Mouse (Mus musculus): ENCODE measurements at regions not wholly inside any gene's neighbourhood (a gene's known extent, or its start where the extent isn't known, plus 50 kb on each side); places are given as distances from the start of the nearest gene placed in this dataset.

DNA sequence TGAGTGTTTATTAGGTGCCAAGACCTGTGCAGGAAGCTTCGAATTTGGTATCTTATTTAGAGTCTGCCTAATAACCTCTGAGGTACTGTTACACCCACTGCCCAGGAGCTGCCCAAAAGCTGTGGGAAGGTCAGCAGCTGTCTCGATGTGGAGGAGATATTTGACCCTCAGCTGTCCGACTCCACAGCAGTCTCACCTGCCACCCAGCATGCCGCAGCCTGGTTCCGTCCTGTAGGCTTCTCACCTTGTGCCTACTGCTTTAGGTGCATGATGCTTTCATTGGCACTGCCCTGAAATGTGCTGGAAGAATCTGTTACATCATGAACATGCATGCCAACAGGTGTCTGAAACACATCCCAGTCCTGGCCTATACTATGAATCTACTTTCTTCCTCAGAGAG is 444.9 kb upstream of the Gm765 start:
- no peaks in the 10 kb centered on the region for H3K36me3 ChIP-seq (ENCODE audit: control insufficient read depth, insufficient read depth, low read length)
- H3K27me3 ChIP-seq (ENCODE audit: control insufficient read depth, insufficient read depth, low read length), result no peaks in the 10 kb centered on the region
- H3K27ac ChIP-seq (ENCODE audit: low read depth, low read length), result no peak overlapping the region
- 83% methylated on average over 5 of the region's 5 CpGs for WGBS
- H3K4me3 ChIP-seq (ENCODE audit: low read depth, low read length), result no peak overlapping the region
- no peak overlapping the region for H3K9ac ChIP-seq (ENCODE audit: low read length)
- no peak overlapping the region for H3K4me2 ChIP-seq (ENCODE audit: low read depth)
- no peak for DNase-seq (ENCODE audit: low spot score)
- ATAC-seq (ENCODE audit: insufficient read depth, low FRiP score, low TSS enrichment), result no peak
- no peaks in the 10 kb centered on the region for H3K9me3 ChIP-seq (ENCODE audit: control insufficient read depth, low read length)
- H3K4me1 ChIP-seq (ENCODE audit: control insufficient read depth, insufficient read depth, low read length), result no peaks in the 10 kb centered on the region

DNA sequence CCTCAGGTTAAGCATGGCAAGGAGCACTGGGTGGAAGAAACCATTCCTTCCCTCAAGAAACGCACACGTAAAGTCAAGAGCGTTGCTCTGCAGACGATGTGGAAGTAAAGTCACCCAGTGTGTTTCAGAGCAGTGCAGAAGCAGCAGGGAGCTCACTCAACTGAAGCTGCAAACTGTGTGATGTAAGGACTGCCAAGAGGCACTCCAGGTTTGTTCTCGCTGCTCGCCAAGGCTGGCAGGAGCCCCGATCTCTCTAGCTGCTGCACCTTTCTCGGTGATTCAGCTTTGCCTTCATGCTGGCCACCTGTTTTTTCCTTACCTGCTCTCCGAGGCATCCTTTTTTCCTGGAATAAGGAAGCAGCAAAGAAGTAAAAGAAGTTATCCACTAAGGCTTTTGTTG is 439.5 kb upstream of the Gm765 start:
- WGBS, result 86% methylated on average over 9 of the region's 9 CpGs
- ATAC-seq (ENCODE audit: insufficient read depth, low FRiP score, low TSS enrichment), result no peak
- Histone ChIP-seq H3K27me3 (ENCODE audit: control insufficient read depth, insufficient read depth, low read length) (no peaks in the 10 kb centered on the region), H3K36me3 (ENCODE audit: control insufficient read depth, insufficient read depth, low read length) (no peaks in the 10 kb centered on the region), H3K9me3 (ENCODE audit: control insufficient read depth, low read length) (no peaks in the 10 kb centered on the region), H3K4me3 (ENCODE audit: low read depth, low read length) (no peak overlapping the region), H3K27ac (ENCODE audit: low read depth, low read length) (no peak overlapping the region), H3K9ac (ENCODE audit: low read length) (no peak overlapping the region), H3K4me2 (ENCODE audit: low read depth) (no peak overlapping the region), H3K4me1 (ENCODE audit: control insufficient read depth, insufficient read depth, low read length) (no peaks in the 10 kb centered on the region)
- DNase-seq (ENCODE audit: low spot score), result no peak

DNA sequence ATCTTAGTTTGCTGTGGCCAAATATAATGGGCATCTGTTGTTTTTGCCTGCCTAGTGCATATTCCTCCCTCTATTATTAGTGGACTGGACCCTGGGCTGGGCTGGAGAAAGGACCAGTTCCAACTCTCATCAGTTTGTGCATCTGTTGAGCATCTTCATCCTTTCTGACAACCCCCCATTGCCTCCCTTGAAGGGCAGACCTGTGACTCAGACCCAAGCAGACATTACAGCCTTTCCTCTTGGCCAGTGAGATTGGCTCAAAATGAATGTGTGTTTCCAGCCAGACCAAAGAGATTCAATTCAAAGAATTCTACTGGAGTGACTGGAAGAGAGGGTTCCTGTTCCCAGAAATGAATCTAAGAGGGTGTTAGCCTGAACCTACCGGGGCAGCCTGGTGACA is 433.2 kb upstream of the Gm765 start:
- H3K36me3 ChIP-seq (ENCODE audit: control insufficient read depth, insufficient read depth, low read length), result no peaks in the 10 kb centered on the region
- H3K4me1 ChIP-seq (ENCODE audit: control insufficient read depth, insufficient read depth, low read length), result no peaks in the 10 kb centered on the region
- no peak for ATAC-seq (ENCODE audit: insufficient read depth, low FRiP score, low TSS enrichment)
- no peak overlapping the region for H3K27ac ChIP-seq (ENCODE audit: low read depth, low read length)
- H3K9ac ChIP-seq (ENCODE audit: low read length), result no peak overlapping the region
- H3K4me3 ChIP-seq (ENCODE audit: low read depth, low read length), result no peak overlapping the region
- no peak for DNase-seq (ENCODE audit: low spot score)
- no peaks in the 10 kb centered on the region for H3K9me3 ChIP-seq (ENCODE audit: control insufficient read depth, low read length)
- 87% methylated on average over 1 of the region's 1 CpGs for WGBS
- H3K27me3 ChIP-seq (ENCODE audit: control insufficient read depth, insufficient read depth, low read length), result no peaks in the 10 kb centered on the region
- no peak overlapping the region for H3K4me2 ChIP-seq (ENCODE audit: low read depth)

DNA sequence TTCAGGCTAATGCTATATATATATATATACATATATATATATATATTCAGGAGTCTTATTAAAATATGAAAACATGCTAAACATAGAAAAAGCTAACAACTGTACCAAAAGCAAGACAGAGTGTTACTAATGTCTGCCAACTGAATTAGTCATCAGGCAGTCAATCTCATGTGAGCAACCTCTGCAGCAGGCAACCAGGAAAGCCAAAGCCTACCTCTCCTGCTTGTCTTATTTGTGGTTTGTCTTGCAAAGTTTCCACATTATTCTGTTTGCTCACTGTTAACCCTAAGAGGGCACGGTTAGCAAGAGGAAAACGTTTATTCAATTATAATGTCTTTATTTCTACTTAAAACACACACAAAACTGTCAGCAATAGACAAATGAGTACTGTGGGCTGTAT is 427.4 kb upstream of the Gm765 start:
- H3K4me2 ChIP-seq (ENCODE audit: low read depth), result no peak overlapping the region
- H3K4me1 ChIP-seq (ENCODE audit: control insufficient read depth, insufficient read depth, low read length), result no peaks in the 10 kb centered on the region
- no peak for ATAC-seq (ENCODE audit: insufficient read depth, low FRiP score, low TSS enrichment)
- H3K9ac ChIP-seq (ENCODE audit: low read length), result no peak overlapping the region
- WGBS, result 88% methylated on average over 2 of the region's 2 CpGs
- H3K4me3 ChIP-seq (ENCODE audit: low read depth, low read length), result no peak overlapping the region
- H3K27me3 ChIP-seq (ENCODE audit: control insufficient read depth, insufficient read depth, low read length), result no peaks in the 10 kb centered on the region
- no peak overlapping the region for H3K27ac ChIP-seq (ENCODE audit: low read depth, low read length)
- no peaks in the 10 kb centered on the region for H3K9me3 ChIP-seq (ENCODE audit: control insufficient read depth, low read length)
- H3K36me3 ChIP-seq (ENCODE audit: control insufficient read depth, insufficient read depth, low read length), result no peaks in the 10 kb centered on the region
- DNase-seq (ENCODE audit: low spot score), result no peak

DNA sequence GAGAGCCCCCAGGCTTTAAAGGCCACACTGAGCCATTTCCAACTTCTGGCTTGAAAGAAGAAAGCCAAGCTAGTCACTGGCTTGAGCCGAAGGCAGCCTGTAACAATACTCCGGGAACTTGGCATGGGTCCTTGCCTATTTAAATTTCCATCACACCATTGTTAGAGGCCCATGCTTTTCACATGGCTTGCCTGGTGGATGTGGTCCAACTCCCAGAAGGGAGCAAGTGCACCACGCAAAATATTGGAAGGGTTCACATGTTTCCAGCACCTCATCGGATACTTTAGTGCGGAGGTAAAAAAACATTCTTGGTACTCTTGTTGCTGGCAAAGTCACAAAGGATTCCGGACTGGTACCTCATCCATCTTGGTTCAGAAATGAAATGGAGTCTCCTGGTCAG is 426.8 kb upstream of the Gm765 start:
- Histone ChIP-seq H3K36me3 (ENCODE audit: control insufficient read depth, insufficient read depth, low read length) (no peaks in the 10 kb centered on the region), H3K27ac (ENCODE audit: low read depth, low read length) (no peak overlapping the region), H3K9me3 (ENCODE audit: control insufficient read depth, low read length) (no peaks in the 10 kb centered on the region), H3K4me3 (ENCODE audit: low read depth, low read length) (no peak overlapping the region), H3K4me1 (ENCODE audit: control insufficient read depth, insufficient read depth, low read length) (no peaks in the 10 kb centered on the region), H3K4me2 (ENCODE audit: low read depth) (no peak overlapping the region), H3K27me3 (ENCODE audit: control insufficient read depth, insufficient read depth, low read length) (no peaks in the 10 kb centered on the region), H3K9ac (ENCODE audit: low read length) (no peak overlapping the region)
- DNase-seq (ENCODE audit: low spot score) (no peak), ATAC-seq (ENCODE audit: insufficient read depth, low FRiP score, low TSS enrichment) (no peak)
- WGBS, result 89% methylated on average over 6 of the region's 6 CpGs

DNA sequence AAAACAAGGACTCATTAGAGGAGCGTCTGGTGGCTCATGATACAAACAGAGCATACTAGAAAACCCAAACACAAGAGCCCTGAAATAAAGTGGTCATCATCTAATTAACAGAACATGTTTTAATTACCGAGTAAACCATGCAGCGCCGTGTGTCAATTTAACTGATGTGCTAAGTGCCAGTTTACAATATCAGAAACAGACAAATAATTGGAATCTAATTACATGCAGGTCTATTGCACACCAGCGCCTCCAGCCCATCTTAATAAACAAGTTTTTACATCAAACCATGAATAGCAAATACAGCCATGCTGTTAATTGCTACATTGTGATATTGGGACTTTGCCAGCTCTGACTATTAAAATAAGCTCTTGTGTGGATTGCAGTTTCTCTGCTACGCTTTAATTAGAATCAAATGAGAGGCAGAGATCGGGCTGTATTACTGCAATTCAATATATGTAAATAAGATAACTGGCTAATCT is 425.3 kb upstream of the Gm765 start:
- no peaks in the 10 kb centered on the region for H3K27me3 ChIP-seq (ENCODE audit: control insufficient read depth, insufficient read depth, low read length)
- DNase-seq (ENCODE audit: low spot score), result no peak

DNA sequence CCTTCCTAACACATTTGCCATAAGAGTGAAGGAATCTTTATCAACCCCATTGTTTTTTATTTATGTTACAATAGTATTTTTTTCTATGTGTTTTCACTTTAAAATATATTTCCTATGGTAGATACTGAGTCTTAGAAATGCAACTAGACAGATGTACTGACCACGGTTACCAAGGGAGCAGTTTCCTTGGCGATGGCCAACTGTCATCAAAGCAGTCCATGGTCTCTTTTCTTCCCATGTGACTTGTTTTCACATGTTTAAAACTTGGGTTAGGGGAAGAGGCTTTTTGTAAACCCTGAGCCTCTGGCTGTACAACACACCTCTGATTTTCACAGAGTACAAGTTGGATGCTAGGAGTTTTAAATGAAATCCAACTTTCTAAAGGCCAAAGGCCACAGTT is 411.9 kb upstream of the Gm765 start:
- ATAC-seq (ENCODE audit: insufficient read depth, low FRiP score, low TSS enrichment), result no peak
- no peaks in the 10 kb centered on the region for H3K4me1 ChIP-seq (ENCODE audit: control insufficient read depth, insufficient read depth, low read length)
- H3K27ac ChIP-seq (ENCODE audit: low read depth, low read length), result no peak overlapping the region
- DNase-seq (ENCODE audit: low spot score), result no peak
- H3K4me2 ChIP-seq (ENCODE audit: low read depth), result no peak overlapping the region
- H3K4me3 ChIP-seq (ENCODE audit: low read depth, low read length), result no peak overlapping the region
- no peaks in the 10 kb centered on the region for H3K36me3 ChIP-seq (ENCODE audit: control insufficient read depth, insufficient read depth, low read length)
- H3K27me3 ChIP-seq (ENCODE audit: control insufficient read depth, insufficient read depth, low read length), result no peaks in the 10 kb centered on the region
- H3K9ac ChIP-seq (ENCODE audit: low read length), result no peak overlapping the region
- WGBS, result 78% methylated on average over 2 of the region's 2 CpGs
- no peaks in the 10 kb centered on the region for H3K9me3 ChIP-seq (ENCODE audit: control insufficient read depth, low read length)

More for the DNA sequence above, 425.3 kb upstream of the Gm765 start:
- Histone ChIP-seq H3K9me3 (ENCODE audit: control insufficient read depth, low read length) (no peaks in the 10 kb centered on the region), H3K4me1 (ENCODE audit: control insufficient read depth, insufficient read depth, low read length) (no peaks in the 10 kb centered on the region), H3K4me2 (ENCODE audit: low read depth) (no peak overlapping the region), H3K9ac (ENCODE audit: low read length) (no peak overlapping the region), H3K27ac (ENCODE audit: low read depth, low read length) (no peak overlapping the region), H3K36me3 (ENCODE audit: control insufficient read depth, insufficient read depth, low read length) (no peaks in the 10 kb centered on the region), H3K4me3 (ENCODE audit: low read depth, low read length) (no peak overlapping the region)
- WGBS, result 80% methylated on average over 7 of the region's 7 CpGs
- ATAC-seq (ENCODE audit: insufficient read depth, low FRiP score, low TSS enrichment), result no peak

DNA sequence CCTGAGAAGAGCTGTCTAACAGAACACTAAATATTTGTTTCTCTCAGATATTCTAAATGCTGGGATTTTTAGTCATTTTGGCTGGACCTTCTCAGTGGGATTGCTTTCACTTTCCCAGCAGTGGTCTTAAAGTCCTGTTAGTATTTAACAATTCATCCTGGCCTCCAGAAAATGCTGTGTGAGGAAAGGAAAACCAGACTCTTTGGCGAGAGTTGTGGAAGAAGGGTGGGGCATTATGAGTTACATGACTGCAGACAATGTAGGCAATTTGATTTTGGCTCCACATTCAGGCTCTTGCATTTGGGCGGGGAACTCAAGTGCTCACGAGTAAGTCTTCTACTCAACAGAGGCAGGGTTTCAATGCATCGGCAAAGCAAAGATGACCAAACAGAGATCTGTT is 406.1 kb upstream of the Gm765 start:
- Histone ChIP-seq H3K36me3 (ENCODE audit: control insufficient read depth, insufficient read depth, low read length) (no peaks in the 10 kb centered on the region), H3K4me3 (ENCODE audit: low read depth, low read length) (no peak overlapping the region), H3K4me2 (ENCODE audit: low read depth) (no peak overlapping the region), H3K27me3 (ENCODE audit: control insufficient read depth, insufficient read depth, low read length) (no peaks in the 10 kb centered on the region), H3K9ac (ENCODE audit: low read length) (no peak overlapping the region), H3K4me1 (ENCODE audit: control insufficient read depth, insufficient read depth, low read length) (no peaks in the 10 kb centered on the region), H3K9me3 (ENCODE audit: control insufficient read depth, low read length) (no peaks in the 10 kb centered on the region), H3K27ac (ENCODE audit: low read depth, low read length) (no peak overlapping the region)
- WGBS, result 86% methylated on average over 4 of the region's 4 CpGs
- ATAC-seq (ENCODE audit: insufficient read depth, low FRiP score, low TSS enrichment), result no peak
- no peak for DNase-seq (ENCODE audit: low spot score)

DNA sequence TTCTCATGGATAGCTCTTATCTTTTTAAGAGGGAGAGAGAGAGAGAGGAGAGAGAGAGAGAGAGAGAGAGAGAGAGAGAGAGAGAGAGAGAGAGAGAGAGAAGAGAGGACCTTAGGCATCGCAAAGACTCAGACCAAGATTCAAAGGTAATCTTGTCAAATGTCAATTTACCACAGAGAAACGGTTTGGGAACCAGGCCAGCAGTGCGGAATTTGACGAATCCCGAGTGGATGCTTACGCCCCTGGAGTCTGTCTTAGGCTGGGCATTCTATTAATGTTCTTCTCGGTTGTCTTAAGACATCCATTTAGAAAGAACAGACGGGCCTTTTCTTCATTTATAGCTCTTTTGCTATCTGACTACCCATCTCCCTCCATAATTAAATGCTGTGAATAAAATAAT is 404.4 kb upstream of the Gm765 start:
- no peak overlapping the region for H3K9ac ChIP-seq (ENCODE audit: low read length)
- H3K4me1 ChIP-seq (ENCODE audit: control insufficient read depth, insufficient read depth, low read length), result no peaks in the 10 kb centered on the region
- 82% methylated on average over 8 of the region's 8 CpGs for WGBS
- H3K4me3 ChIP-seq (ENCODE audit: low read depth, low read length), result no peak overlapping the region
- ATAC-seq (ENCODE audit: insufficient read depth, low FRiP score, low TSS enrichment) (no peak), DNase-seq (ENCODE audit: low spot score) (no peak)
- no peaks in the 10 kb centered on the region for H3K9me3 ChIP-seq (ENCODE audit: control insufficient read depth, low read length)
- no peaks in the 10 kb centered on the region for H3K27me3 ChIP-seq (ENCODE audit: control insufficient read depth, insufficient read depth, low read length)
- H3K36me3 ChIP-seq (ENCODE audit: control insufficient read depth, insufficient read depth, low read length), result no peaks in the 10 kb centered on the region
- H3K4me2 ChIP-seq (ENCODE audit: low read depth), result no peak overlapping the region
- H3K27ac ChIP-seq (ENCODE audit: low read depth, low read length), result no peak overlapping the region

All from neural tube, embryonic 11.5 days (tissue).